15 mouse cellular contexts compared by ENCODE assay signal in genomic region chr1:21856399-21856798, GRCm38 (mm10).
"Had no signal": no experiment of that assay in that cellular context is flagged by ENCODE, and none has a peak within 500 bp of the region (broad histone marks: within the 10 kb centered on the region; RNA-seq: fewer than 3 reads in every experiment).

No protein-coding gene starts in this region.

- H3K9ac ChIP-seq: liver, embryonic 13.5 days; stomach, embryonic 15.5 days had no signal

- H3K4me3 ChIP-seq: left cerebral cortex, adult 2 months; liver, embryonic 13.5 days; stomach, embryonic 15.5 days had no signal

- H3K4me2 ChIP-seq: liver, embryonic 13.5 days; midbrain, embryonic 11.5 days; stomach, embryonic 15.5 days had no signal

- H3K36me3 ChIP-seq: liver, embryonic 13.5 days; stomach, embryonic 15.5 days had no signal

- H3K4me1 ChIP-seq: liver, embryonic 13.5 days; stomach, embryonic 15.5 days had no signal

- H3K27ac ChIP-seq: left cerebral cortex, adult 2 months; liver, embryonic 13.5 days; macrophage; stomach, embryonic 15.5 days had no signal

- H3K27me3 ChIP-seq: liver, embryonic 13.5 days; stomach, embryonic 15.5 days had no signal

- DNase-seq: kidney, adult 9 months; kidney, postnatal 14 days; kidney, postnatal 4 days; layer of hippocampus, postnatal 36 days; liver, embryonic 13.5 days; lung, adult 2 months; lung, postnatal 14 days; right cerebral cortex, adult 18-20 months; right cerebral cortex, postnatal 14 days; right cerebral cortex, postnatal 4 days; thymus, postnatal 25 days had no signal

- H3K9me3 ChIP-seq: liver, embryonic 13.5 days; stomach, embryonic 15.5 days had no signal
